Mouse (Mus musculus) kidney, adult 18-20 months (tissue): ENCODE results near the gene Mettl6.
"Not testable (repeated sequence)": the region's sequence is repeated elsewhere in the genome, so short reads cannot be mapped to it uniquely, and the experiment has no call there.

ENCODE experiments used
- DNase-seq: peaks from one replicate; pipeline ENCODE4 v3.0.0; 2021

Mettl6 gene

GRCm38 (mm10) chr14:31472451-31473061, 22.3 kb downstream of the Mettl6 start:
- peak; percentile 55 for DNase-seq

- no peak for DNase-seq
Observed at GRCm38 (mm10) chr14:31469711-31470110, 25.1 kb downstream of the Mettl6 start.

- peak; percentile 46 for DNase-seq
Observed at GRCm38 (mm10) chr14:31464176-31464575, 30.7 kb downstream of the Mettl6 start.

- DNase-seq: no peak
Observed at GRCm38 (mm10) chr14:31462886-31463285, 32.0 kb downstream of the Mettl6 start.

GRCm38 (mm10) chr14:31462226-31462625, 32.6 kb downstream of the Mettl6 start:
- DNase-seq: not testable (repeated sequence)

GRCm38 (mm10) chr14:31458006-31458405, 36.8 kb downstream of the Mettl6 start:
- no peak for DNase-seq

GRCm38 (mm10) chr14:31456064-31456721, 38.6 kb downstream of the Mettl6 start:
- DNase-seq: no peak

- DNase-seq: peak; percentile 33
Observed at GRCm38 (mm10) chr14:31454849-31455566, 39.8 kb downstream of the Mettl6 start.

- not testable (repeated sequence) for DNase-seq
Observed at GRCm38 (mm10) chr14:31453946-31454345, 40.9 kb downstream of the Mettl6 start.

- DNase-seq: no peak
Observed at GRCm38 (mm10) chr14:31448994-31449393, 45.8 kb downstream of the Mettl6 start.

- DNase-seq: no peak
Observed at GRCm38 (mm10) chr14:31443616-31444015, 51.2 kb downstream of the Mettl6 start.

- no peak for DNase-seq
Observed at GRCm38 (mm10) chr14:31440725-31441124, 54.1 kb downstream of the Mettl6 start.

GRCm38 (mm10) chr14:31440230-31440629, 54.6 kb downstream of the Mettl6 start:
- DNase-seq: no peak

GRCm38 (mm10) chr14:31439279-31439678, 55.6 kb downstream of the Mettl6 start:
- DNase-seq: no peak

- no peak for DNase-seq
Observed at GRCm38 (mm10) chr14:31437826-31438529, 56.9 kb downstream of the Mettl6 start.

- peak; percentile 98 for DNase-seq
Observed at GRCm38 (mm10) chr14:31435930-31436693, 58.7 kb downstream of the Mettl6 start, which contains the start of gene Sh3bp5. Gene Sh3bp5 (minus strand): TSS chr14:31436078.

- DNase-seq: peak; percentile 53
Observed at GRCm38 (mm10) chr14:31435018-31435915, 59.6 kb downstream of the Mettl6 start.

GRCm38 (mm10) chr14:31434426-31434825, 60.4 kb downstream of the Mettl6 start:
- DNase-seq: no peak

GRCm38 (mm10) chr14:31433851-31434360, 60.9 kb downstream of the Mettl6 start:
- peak; percentile 67 for DNase-seq

GRCm38 (mm10) chr14:31433126-31433525, 61.7 kb downstream of the Mettl6 start:
- DNase-seq: no peak

GRCm38 (mm10) chr14:31432424-31432823, 62.4 kb downstream of the Mettl6 start:
- no peak for DNase-seq
